Mouse (Mus musculus) midbrain, embryonic 16.5 days (tissue): ENCODE measurements at regions not wholly inside any gene's neighbourhood (a gene's known extent, or its start where the extent isn't known, plus 50 kb on each side); places are given as distances from the start of the nearest gene placed in this dataset.

Experiments
- ATAC-seq: fragments of 200-750 bp; cut with Nextera tagmentation; 2 replicates; pipeline ENCODE4 v1.8.0; 2017; ENCODE audit warnings: moderate TSS enrichment
- H3K27ac ChIP-seq: fragments of 300-500 bp; sonication (generic); 2 replicates; pipeline ENCODE4 v1.5.1; 2014; ENCODE audit warnings: mild to moderate bottlenecking, low read length, mixed read lengths
- H3K27me3 ChIP-seq: fragments of 300-500 bp; sonication (generic); 2 replicates; pipeline ENCODE4 v1.6.1; 2014; ENCODE audit warnings: low read depth, low read length, mixed read lengths; ENCODE audit not compliant: control insufficient read depth, insufficient read depth
- H3K36me3 ChIP-seq: fragments of 300-500 bp; sonication (generic); 2 replicates; pipeline ENCODE4 v1.6.1; 2014; ENCODE audit warnings: mild to moderate bottlenecking, low read length, moderate library complexity, mixed read lengths; ENCODE audit not compliant: control insufficient read depth, insufficient read depth
- H3K4me1 ChIP-seq: fragments of 300-500 bp; sonication (generic); 2 replicates; pipeline ENCODE4 v1.6.1; 2014; ENCODE audit warnings: mild to moderate bottlenecking, low read length, mixed read lengths; ENCODE audit not compliant: control insufficient read depth, insufficient read depth
- H3K4me2 ChIP-seq: fragments of 300-500 bp; sonication (generic); 2 replicates; pipeline ENCODE4 v1.6.1; 2014; ENCODE audit warnings: mild to moderate bottlenecking, low read length, mixed read lengths
- H3K4me3 ChIP-seq: fragments of 300-500 bp; sonication (generic); 2 replicates; pipeline ENCODE4 v1.5.1; 2014; ENCODE audit warnings: low read depth, mild to moderate bottlenecking, low read length, moderate library complexity, mixed read lengths
- H3K9ac ChIP-seq: fragments of 300-500 bp; sonication (generic); 2 replicates; pipeline ENCODE4 v1.6.1; 2014; ENCODE audit warnings: low read depth, low read length, mixed read lengths
- H3K9me3 ChIP-seq: fragments of 300-500 bp; sonication (generic); replicated peaks from 2 replicates; pipeline ENCODE4 v1.6.1; 2014; ENCODE audit warnings: mild to moderate bottlenecking, low read length, mixed read lengths; ENCODE audit not compliant: control insufficient read depth, poor library complexity, severe bottlenecking
- WGBS: fragments of 180-500 bp; shearing (Covaris S2); extraction: QIAGEN DNeasy Blood & Tissue Kit; methylation state at CpG from one replicate; pipeline ENCODE4 v1.1.7; 2014; 5-methylcytosine and 5-hydroxymethylcytosine counted together

- no peaks in the 10 kb centered on the region for H3K27me3 ChIP-seq
- no peak overlapping the region for H3K4me3 ChIP-seq
- no peaks in the 10 kb centered on the region for H3K4me1 ChIP-seq
- no peak overlapping the region for H3K9ac ChIP-seq
- H3K9me3 ChIP-seq: no peaks in the 10 kb centered on the region
- 17% methylated on average over 10 of the region's 10 CpGs for WGBS
- no peaks in the 10 kb centered on the region for H3K36me3 ChIP-seq
- H3K27ac ChIP-seq: no peak overlapping the region; the same call in 1 of the 2 replicates
- H3K4me2 ChIP-seq: no peak overlapping the region
- no peak for ATAC-seq
Observed at GRCm38 (mm10) chr10:9157299-9158215, 271.7 kb upstream of the Sash1 start.

GRCm38 (mm10) chr10:9136099-9136498, 250.2 kb upstream of the Sash1 start:
- H3K9me3 ChIP-seq: no peaks in the 10 kb centered on the region
- peaks cover 20% of the 10 kb centered on the region for H3K4me1 ChIP-seq
- no peak for ATAC-seq
- WGBS: 94% methylated on average over 2 of the region's 2 CpGs
- no peaks in the 10 kb centered on the region for H3K36me3 ChIP-seq
- H3K27ac ChIP-seq: no peak overlapping the region
- no peak overlapping the region for H3K4me3 ChIP-seq
- no peak overlapping the region for H3K9ac ChIP-seq
- H3K27me3 ChIP-seq: no peaks in the 10 kb centered on the region
- H3K4me2 ChIP-seq: no peak overlapping the region

- no peak overlapping the region for H3K9ac ChIP-seq
- no peaks in the 10 kb centered on the region for H3K9me3 ChIP-seq
- no peak overlapping the region for H3K4me3 ChIP-seq
- H3K36me3 ChIP-seq: no peaks in the 10 kb centered on the region
- H3K4me2 ChIP-seq: no peak overlapping the region
- peak overlapping the region; percentile 13 for H3K27ac ChIP-seq
- peaks cover 20% of the 10 kb centered on the region for H3K4me1 ChIP-seq
- 46% methylated on average over 9 of the region's 9 CpGs for WGBS
- ATAC-seq: peak; percentile 62; the same call in 1 of the 2 replicates
- H3K27me3 ChIP-seq: no peaks in the 10 kb centered on the region
Observed at GRCm38 (mm10) chr10:9134293-9135021, 248.6 kb upstream of the Sash1 start.

DNA sequence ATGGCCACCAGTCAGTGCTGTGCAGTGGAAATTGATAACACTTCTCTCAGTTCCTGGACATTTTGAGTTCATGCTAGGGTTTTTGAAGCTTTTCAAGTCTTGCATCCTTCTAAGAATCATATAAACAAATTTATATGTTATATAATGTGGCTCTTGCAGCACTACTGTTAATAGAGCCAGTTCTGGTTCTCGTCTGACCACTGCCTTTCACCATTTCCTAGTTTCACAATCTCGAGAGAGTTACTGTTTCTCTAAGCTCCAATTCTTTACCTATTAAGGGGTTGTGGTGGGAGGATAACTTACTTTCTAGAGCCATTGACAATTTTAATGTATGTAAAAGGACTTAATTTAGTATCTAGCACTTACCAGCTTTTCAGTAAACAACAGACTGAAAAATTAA, 244.2 kb upstream of the Sash1 start:
- no peaks in the 10 kb centered on the region for H3K9me3 ChIP-seq
- no peak overlapping the region for H3K27ac ChIP-seq
- H3K9ac ChIP-seq: no peak overlapping the region
- WGBS: 88% methylated on average over 2 of the region's 2 CpGs
- no peaks in the 10 kb centered on the region for H3K36me3 ChIP-seq
- no peak overlapping the region for H3K4me2 ChIP-seq
- ATAC-seq: no peak
- H3K27me3 ChIP-seq: no peaks in the 10 kb centered on the region
- H3K4me1 ChIP-seq: peaks cover 18% of the 10 kb centered on the region
- no peak overlapping the region for H3K4me3 ChIP-seq

DNA sequence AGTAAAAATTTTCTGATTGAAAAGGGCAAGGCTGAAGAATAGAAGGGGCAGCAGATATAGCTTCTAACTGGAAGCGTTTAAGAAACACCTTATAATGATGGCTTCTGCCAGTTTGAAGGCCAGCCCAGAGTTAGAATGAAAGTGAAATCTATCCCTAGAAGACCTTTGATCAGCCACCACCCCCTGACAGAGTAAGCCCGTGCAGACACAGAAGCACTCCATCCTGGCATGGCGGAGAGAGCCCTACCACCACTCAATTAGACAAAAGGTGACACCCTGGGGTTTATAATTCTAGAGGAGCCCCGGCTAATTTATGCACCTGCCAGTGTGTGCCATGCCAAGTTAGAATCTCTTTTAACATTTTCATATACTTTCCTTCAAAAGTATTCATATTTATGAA, 233.4 kb upstream of the Sash1 start:
- Histone ChIP-seq H3K9me3 (no peaks in the 10 kb centered on the region), H3K4me1 (peaks cover 24% of the 10 kb centered on the region), H3K27ac (peak overlapping the region; percentile 61), H3K4me3 (no peak overlapping the region), H3K36me3 (no peaks in the 10 kb centered on the region), H3K9ac (no peak overlapping the region; the same call in 1 of the 2 replicates), H3K27me3 (no peaks in the 10 kb centered on the region), H3K4me2 (peak overlapping the region; percentile 1; the same call in 1 of the 2 replicates)
- WGBS: 11% methylated on average over 4 of the region's 4 CpGs
- ATAC-seq: peak; percentile 34; the same call in 1 of the 2 replicates

- peak overlapping the region; percentile 76 for H3K27ac ChIP-seq
- H3K4me2 ChIP-seq: peak overlapping the region; percentile 56
- WGBS: 9% methylated on average over 14 of the region's 14 CpGs
- H3K9me3 ChIP-seq: no peaks in the 10 kb centered on the region
- no peaks in the 10 kb centered on the region for H3K36me3 ChIP-seq
- peak overlapping the region; percentile 35 for H3K4me3 ChIP-seq
- peaks cover 24% of the 10 kb centered on the region for H3K4me1 ChIP-seq
- no peaks in the 10 kb centered on the region for H3K27me3 ChIP-seq
- H3K9ac ChIP-seq: peak overlapping the region; percentile 56
- peak; percentile 90 for ATAC-seq
Observed at GRCm38 (mm10) chr10:9117648-9118551, 232.0 kb upstream of the Sash1 start.

- H3K36me3 ChIP-seq: no peaks in the 10 kb centered on the region
- peak overlapping the region; percentile 56 for H3K4me2 ChIP-seq
- 68% methylated on average over 7 of the region's 7 CpGs for WGBS
- H3K9me3 ChIP-seq: no peaks in the 10 kb centered on the region
- H3K4me1 ChIP-seq: peaks cover 24% of the 10 kb centered on the region
- ATAC-seq: peak; percentile 2; the same call in 1 of the 2 replicates
- H3K27me3 ChIP-seq: no peaks in the 10 kb centered on the region
- peak overlapping the region; percentile 76 for H3K27ac ChIP-seq
- peak overlapping the region; percentile 56 for H3K9ac ChIP-seq
- H3K4me3 ChIP-seq: peak overlapping the region; percentile 35
Observed at GRCm38 (mm10) chr10:9117134-9117533, 231.3 kb upstream of the Sash1 start.

- peaks cover 15% of the 10 kb centered on the region for H3K4me1 ChIP-seq
- no peak overlapping the region for H3K4me3 ChIP-seq
- H3K4me2 ChIP-seq: no peak overlapping the region
- H3K9ac ChIP-seq: no peak overlapping the region
- H3K27me3 ChIP-seq: no peaks in the 10 kb centered on the region
- H3K36me3 ChIP-seq: no peaks in the 10 kb centered on the region
- ATAC-seq: no peak
- no peak overlapping the region for H3K27ac ChIP-seq
- WGBS: 82% methylated on average over 5 of the region's 5 CpGs
- H3K9me3 ChIP-seq: no peaks in the 10 kb centered on the region
Observed at GRCm38 (mm10) chr10:9113706-9114105, 227.8 kb upstream of the Sash1 start.
